Mouse (Mus musculus) yolk sac, embryonic 10.5 days (tissue): ENCODE measurements around the gene Phldb1.
A peak's percentile ranks its signal among the peaks of the same experiment; 100 is the strongest.
"Not testable (repeated sequence)": the region's sequence is repeated elsewhere in the genome, so short reads cannot be mapped to it uniquely, and the experiment has no call there.

Experiments used
- DNase-seq: peaks from one replicate; pipeline ENCODE4 v3.0.0-alpha.2; 2017; ENCODE audit warnings: low spot score

Phldb1 gene

DNA sequence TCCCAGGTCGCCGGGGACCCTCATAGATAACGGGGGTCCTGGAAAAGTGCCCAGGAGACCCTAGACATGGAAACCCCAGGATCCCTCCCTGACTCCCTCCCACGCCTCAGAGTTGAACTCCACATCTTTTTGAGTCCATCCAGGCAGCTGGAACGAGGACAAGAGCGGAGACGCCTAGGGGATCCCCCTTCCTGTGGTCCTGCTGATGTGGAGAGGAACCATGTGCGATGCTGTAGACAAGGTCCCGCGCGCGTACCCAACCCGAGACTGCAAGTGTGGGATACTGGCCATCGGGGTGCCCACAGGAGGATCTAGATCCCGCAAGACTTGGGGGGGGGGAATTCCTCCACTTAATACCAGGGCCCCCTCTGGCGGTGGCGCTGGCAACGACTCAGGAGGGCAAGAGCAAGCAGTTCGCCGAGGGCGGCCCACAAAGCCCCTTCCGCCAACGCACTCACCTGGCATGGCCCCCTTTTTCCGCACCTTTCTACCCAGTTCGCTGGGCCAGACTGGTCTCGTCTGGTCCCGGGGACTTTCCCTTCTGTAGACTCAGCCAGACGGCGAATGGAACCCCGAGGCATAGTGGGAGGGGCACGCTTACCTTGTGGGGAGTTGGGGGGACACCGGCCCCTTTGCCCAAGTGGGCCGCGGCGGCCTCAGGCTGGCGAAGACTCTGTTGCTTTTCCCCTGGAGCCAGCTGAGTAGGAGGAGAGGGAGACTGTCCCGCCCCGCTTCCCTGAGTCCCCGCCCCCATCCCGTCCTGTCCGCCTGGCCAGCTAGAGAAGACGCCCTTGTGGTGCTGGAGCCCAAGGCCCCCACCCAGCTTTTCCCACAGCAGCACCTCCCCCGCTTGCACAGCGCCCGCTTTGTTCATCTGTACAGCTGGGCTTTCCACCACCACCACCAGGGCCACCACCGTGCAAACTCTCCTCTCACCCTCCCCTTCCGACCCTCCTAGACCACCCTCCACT lies at the start of gene Phldb1:
Phldb1 (minus strand) TSS at position 675 of the 971 bp plus-strand sequence.
- DNase-seq, result peak; percentile 86

DNA sequence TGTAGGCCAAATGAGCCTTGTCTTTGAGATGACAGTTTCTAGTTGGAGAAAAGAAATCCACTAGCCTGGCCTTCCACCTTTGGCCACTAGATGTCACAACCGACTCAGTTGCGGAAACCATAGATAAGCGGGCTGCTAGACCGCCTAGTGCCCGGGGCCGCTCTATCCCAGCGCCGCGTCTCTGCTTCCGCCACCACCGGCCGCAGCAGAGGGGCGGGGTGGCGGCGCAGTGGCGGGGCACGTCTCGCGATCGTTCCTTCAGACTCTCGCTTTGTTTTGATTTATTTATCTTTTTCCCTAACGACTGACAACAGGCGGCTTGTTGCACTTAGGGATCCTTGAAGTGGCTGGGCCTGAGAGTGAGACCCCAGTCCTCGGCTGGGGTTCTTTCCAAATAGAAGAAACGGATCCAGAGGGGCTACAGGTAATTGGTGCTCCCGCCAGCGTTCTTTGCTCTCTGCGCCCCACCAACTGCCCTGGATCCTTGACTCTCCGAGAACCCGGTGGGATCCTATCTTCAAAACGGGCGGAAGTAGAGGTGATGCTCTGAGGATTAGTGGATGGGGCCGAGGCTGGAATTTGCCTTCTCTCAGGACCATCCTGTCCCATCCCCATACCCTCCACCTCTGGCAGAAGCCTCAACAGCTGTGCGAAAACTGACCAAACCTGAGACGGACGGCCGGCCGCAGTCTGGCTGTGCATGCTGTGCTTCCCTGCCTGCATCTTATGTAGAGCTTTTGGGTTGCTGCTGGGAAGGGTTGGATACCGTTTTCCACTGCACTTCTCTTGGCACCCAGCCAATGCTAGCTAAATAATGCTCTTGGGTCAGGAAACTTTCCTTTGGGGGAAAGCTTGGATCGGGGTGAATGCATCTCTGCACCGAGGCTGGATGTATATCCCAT lies 38.0 kb upstream of the Phldb1 start:
- peak; percentile 94 for DNase-seq

DNA sequence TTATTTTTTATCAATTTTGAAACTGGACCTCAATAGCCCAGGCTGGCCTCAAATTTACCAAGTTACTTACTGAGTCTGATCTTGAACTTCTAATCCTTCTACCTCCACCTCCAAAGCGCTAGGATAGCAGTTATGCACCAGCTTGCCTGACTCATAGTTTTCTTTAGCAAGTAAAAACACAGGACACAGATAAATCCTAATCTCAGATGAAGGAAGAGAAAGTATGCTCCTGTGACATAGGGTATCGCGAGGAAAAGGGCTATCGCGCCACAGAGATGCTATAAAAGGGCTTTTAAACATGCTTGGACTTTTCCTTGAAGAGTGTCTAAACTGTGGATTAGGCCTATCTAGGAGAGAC lies 37.4 kb upstream of the Phldb1 start:
- DNase-seq, result no peak

DNA sequence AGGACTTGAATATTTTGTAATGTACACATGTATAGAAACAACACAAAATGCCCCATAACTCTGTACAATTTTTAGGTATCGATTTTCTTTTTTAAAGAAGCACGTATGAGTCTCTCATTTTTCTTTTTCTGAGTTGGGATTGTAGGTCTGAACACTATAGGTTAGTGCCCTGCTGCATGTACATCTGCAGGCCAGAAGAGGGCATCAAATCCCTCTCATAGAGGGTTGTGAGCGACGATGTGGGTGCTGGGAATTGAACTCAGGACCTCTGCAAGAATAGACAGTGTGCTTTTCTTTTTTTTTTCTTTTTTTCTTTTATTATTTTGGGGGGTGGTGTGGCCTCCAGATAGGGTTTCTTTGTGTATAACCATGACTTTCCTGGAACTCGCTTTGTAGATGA lies 36.4 kb upstream of the Phldb1 start:
- DNase-seq, result no peak

DNA sequence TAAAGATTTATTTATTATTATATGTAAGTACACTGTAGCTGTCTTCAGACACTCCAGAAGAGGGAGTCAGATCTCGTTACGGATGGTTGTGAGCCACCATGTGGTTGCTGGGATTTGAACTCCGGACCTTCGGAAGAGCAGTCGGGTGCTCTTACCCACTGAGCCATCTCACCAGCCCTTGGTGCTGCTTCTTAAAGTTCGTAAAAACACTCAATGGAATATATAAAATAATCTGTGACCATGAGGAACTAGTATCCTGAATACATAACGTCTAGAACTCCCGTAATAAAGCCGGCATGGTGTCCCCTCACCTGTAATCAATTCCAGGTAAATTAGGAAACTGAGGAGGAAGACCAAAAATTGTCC lies 33.0 kb upstream of the Phldb1 start:
- DNase-seq, result not testable (repeated sequence)

DNA sequence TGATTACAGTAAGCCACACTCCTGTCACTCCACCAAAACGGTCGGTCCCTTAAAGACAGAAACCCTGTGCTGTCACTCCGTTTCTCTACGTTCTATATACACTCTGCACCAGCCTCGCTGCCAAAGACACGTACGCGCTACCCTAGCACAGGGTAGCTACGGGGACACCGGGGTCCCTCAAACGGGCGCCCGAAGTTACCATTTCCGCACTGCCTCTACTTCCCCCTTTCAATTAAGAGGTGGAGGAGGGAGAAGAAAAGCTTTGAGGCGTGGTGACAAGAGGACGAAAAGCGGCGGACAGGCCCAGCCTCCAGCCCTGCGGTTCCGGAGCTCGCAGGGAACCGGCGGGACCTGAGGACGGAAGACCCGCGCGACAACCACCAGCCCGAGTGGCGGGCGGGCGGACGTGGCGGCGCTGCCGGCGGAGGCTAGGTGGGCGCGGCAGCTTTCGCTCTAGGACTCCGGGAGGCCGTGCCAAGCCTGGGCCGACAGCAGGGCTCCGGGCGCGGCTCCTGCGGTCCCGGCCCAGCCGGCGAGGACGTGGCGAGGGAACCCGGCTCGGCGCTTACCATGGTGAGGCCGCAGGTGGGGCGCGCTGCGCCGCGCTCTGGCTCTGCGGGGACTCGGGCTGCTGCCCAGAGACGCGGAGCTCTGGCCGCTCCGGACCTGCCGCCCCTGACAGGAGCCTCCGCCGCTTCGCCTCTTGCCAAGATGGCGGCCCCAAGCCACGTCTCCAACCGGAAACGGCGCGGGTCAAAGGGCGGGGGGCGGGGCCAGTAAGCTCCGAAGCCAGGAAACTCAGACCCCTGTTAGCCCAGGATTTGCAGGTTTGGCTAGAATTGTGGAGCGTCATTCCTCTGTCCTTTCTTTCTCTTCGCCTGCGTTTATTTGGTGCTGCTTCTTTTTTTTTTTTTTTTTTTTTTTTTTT lies 32.4 kb upstream of the Phldb1 start, which contains the start of the genes Arcn1 and Ift46:
Arcn1 (minus strand) TSS at position 745 of the 928 bp plus-strand sequence.
Ift46 (plus strand) TSS at position 808 of the 928 bp plus-strand sequence.
- peak; percentile 92 for DNase-seq

DNA sequence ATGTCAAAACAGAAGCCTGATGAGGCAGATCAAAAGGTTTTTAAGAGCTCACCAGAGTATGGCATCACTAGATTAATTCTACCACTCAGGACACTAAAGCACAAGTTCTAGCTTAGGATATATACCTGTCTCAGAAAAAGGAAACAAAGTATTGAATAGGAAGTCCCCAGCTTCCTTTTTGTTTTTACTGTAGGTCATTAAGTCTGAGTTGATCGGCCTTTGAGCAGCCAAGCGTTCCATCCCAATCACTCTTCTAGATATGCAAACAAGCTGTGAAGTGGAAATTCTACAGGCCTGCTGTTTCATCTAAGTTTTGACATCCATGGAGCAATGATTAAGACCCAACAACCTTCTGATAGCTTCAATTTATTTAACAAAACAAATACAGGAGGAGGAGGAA lies 25.9 kb upstream of the Phldb1 start:
- DNase-seq, result no peak

DNA sequence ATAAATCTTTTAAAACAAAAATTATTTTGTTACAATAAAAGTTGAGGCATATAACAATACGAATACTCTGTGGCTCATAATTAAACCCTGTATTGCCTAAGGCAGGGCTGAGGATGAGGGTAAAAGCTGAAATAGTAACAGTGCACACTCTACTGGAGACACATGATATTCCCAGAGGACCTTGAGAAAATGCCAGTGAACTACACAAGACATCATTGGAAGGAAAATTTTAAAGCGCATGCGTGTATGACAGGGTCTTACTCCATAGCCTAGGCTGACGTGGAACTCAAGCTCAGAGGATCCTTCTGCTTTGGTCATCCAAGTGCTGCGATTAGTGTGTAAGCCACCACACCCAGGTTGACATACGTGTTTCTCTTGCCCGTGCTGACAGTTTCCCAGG lies 13.5 kb upstream of the Phldb1 start:
- no peak for DNase-seq

DNA sequence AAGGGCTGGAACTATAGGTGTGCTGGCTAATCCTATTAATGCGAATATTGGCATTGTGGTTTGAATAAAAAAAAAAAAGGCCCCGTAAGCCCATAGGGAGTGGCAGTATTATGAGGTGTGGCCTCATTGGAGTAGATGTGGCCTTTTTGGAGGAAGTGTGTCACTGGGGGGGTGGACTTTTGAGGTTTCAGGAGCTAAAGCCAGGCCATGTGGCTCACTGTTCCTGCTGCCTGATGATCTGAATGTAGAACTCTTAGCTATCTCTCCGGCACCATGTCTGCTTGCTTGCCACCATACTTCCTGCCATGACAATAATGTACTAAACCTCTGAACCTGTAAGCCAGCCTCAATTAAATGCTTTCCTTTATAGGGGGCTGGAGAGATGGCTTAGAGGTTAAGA lies 12.3 kb upstream of the Phldb1 start:
- no peak for DNase-seq

DNA sequence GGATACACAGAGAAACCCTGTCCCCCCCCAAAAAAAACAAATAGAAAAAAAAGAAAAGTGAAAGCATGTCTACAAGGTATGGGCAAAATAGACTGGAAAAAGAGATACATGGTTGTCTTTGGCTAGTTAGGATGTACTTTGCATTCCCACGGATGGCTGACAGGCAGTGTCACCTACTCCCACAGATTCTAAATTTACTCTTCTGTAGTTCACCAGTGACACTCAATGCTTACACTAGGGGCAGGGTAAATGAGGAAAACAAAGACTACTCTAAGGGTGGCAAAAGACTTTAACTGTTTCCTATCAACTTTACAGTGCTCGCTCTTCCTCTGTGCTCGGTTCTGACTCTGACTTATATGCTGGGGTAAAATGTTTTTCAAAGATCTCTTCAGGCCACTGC lies 11.7 kb upstream of the Phldb1 start:
- DNase-seq, result no peak

DNA sequence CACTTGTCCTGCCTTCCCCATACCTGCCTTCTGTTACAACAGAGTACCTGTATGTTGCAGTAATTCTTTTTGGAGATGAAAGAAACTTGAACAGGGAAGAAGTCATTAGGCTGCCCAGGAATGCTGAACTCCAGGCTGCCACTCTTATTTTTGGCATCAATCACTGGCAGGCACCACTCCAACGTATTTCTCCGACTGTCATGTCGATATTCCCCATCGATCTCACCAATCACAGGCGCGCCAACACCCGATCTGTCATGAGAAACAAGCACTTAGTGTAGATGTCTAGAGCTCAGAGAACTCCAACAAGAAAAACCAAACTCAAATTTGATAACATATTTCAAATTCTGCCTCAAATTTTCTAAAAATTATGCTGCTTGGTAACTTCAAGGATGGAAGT lies 10.4 kb upstream of the Phldb1 start:
- no peak for DNase-seq

DNA sequence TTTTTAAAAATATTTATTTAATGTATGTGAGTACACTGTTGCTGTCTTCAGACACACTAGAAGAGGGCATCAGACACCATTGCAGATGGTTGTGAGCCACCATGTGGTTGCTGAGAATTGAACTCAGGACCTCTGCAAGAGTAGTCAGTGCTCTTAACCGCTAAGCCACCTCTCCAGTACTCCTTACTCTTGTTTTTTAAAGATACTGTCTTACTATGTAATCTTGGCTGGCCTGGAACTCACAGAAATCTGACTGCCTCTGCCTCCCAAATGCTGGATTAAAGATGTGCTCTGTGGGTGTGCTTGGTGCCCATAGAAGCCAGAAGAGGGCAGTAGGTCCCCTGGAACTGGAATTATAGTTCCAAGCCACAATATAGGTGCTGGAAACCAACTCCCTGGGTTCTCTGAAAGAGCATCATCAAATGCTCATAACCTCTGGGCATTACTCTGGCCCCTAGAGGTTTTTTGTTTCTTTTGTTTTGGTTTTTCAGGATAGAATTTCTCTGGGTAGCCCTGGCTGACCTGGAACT lies 5.7 kb upstream of the Phldb1 start:
- no peak for DNase-seq

DNA sequence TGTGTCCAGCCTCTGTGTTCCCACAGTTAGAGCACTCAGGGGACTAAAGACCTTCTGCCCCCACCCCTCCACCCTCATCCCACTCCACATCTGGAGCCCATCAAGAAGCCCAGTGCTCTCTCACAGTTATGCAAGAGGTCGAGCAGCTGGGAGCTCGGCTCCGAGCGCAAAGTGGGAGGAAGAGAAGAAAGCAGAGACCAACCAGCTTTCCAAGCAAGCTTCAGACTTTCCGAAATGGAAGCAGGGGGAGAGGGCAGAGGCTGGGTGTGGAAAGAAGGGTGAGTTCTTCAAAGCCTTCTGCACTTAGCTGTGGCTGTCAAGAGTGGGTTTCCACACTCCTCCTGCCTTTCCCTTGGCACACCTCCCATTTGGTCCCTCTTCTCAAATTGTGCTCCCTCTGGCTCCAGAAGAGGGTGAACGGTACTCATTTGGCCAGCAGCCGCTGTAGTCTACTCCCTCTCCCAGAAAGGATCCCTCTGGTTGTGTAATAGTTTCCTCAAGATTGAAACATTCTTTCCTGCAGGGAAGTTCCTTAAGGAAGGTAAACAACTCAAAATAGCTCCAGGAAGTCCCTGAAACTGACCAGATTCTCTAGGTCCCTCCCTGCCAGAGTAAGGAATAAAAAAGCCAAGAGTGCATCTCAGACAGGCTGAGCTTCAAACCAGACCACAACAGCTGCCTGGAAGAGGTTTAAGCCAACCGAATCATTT lies 2.4 kb upstream of the Phldb1 start:
- peak; percentile 56 for DNase-seq

DNA sequence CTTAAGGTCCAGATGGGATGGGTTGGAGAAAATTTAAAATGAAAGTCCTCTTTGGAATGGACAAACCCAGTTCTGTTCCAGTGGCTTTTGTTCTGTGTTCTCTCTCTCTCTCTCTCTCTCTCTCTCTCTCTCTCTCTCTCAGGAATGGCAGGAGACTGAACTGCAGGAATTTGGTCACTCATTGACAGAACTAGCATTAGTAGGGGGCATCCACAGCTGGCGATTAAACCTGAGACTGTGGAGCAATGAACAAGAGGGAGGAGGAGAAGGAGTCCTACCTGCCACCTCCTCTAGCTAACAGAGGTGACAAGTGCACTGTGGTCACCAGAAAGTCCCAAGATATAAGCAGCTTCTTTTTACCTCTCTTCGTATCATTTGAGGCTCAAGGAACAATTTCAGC lies 1.3 kb upstream of the Phldb1 start:
- DNase-seq, result peak; percentile 68

DNA sequence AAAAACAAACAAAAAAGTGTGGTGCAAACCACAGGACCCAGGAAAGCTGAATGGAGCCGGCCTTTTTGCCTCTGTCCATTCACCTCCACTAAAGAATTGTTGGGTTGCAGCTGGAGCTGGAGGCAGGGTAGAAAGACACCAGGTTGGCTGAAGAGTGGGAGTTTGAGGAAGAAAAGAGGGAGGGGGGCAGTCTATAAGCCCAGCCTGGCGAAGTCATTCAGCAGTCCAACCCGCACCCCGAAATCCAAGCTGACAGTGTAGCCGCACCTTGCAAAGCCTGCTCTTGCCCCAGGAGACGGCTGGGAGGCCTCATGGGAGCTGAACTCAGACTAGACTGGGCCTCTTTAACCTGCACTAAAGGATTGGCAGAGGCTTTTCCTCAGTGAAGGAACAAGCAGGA lies 888 bp upstream of the Phldb1 start:
- peak; percentile 56 for DNase-seq

DNA sequence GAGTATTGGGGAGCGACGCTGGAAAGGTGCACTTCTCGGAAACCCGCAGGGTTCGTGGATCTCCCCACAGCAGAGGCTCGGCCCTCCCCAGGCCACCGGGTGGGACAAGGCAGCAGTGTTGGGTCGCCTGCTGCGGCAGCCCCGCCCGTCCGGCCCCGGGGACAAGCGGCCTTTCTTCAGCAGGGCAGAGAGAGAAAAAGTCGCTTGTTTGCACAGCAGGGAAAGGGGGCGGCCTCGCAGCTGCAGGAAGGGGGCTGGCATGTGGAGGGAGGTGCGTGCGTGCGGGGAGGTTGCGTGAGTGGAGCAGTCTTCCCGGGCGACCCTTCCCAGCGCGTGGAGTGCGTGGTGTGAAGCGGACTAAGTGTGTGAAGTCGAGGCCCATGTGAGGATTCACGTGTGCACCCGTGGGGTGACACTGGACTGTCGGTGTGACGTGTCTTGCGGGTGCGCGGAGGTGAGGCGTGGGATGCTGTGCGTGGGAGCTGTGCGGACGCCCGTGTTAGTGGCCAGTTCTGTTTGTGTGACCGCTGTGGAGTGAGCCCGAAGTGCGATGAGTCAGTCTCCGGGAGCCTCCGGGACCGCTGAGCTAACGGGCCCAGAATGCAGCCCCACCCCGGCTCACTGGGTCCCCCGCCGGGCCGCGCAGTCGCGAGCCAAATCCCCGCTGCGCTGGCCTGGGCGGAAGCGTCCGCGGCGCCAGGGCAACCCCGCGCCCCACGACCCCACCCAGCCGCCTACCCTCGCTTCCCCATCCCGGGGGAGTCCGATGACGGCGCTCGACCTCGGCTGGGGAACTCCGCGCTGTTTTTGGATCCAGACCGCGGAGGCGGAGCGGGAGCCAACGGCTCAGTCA lies 1.1 kb downstream of the Phldb1 start:
- peak; percentile 42 for DNase-seq

DNA sequence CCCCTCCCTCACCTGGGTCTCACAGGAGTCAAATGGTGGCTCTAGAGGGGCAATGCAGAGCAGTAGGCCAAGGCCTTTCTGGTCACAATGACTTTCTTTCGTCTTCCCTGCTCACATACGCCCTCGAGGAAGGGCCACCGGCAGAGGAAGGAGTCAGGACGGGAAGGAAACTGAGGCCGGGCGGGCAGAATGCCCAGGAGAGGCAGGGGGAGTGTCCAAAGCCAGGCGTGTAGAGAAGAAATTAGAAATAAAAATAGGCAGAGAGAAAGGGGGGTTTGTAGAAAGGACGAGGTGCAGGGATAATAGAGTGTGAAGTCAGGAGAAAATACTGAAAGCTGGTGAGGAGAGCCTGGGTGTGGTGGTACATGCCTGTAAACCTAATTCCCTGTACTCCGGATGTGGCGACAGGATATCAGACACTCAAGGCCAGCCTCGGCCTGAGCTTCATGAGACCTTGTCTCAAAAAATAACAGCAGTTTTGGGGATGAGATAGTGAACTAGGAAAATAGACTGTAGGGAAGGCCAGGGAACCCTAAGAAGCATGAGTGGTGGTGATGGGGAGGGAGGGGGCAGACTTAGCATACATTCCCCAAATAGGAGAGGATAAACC lies 2.0 kb downstream of the Phldb1 start:
- no peak for DNase-seq

DNA sequence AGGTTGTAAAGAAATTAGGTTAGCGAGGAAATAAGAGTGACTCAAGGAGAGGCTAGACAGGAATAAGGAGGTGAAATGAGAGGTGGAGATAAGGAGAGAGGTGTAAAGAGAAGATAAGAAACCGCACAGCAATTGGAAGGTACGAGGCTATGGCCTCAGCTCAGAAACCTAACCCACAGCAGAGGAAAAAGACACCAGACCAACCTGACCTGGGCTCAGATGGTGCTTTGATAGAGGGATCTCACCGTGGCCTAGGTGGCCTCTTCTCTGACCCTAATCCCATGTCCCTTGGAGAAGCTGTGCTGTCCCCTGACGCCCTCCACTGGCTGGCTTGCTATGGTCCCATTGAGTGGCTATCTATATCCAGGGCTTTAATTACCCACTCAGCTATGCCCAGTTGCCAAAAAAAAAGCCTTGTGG lies 2.9 kb downstream of the Phldb1 start:
- DNase-seq, result no peak

DNA sequence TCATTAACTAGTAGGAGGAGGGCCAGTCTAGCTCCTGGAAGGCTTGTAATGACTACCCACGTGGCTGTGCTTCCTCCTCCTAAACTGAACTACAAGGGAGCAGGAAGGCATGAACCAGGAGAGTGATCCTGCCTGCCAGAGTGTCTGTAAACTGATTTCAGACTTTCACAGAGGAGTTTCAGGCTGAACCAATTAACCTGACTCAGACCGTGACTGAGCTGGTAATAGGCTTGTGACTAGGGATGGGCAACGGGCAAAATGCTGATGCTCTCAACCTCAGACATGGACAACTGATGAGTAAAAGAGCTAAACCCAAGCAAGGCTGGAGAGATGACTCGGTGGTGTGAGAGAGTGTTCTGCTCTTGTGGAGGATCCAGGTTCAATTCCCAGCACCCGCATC lies 7.6 kb downstream of the Phldb1 start:
- no peak for DNase-seq
